Mouse (Mus musculus): ENCODE data around the gene Cacna1s. TPM values are rescaled to one million over a fixed set of nuclear protein-coding genes. Genes with fewer than 3 reads are reported as not detected.

Cacna1s gene
- polyA plus RNA-seq, 1 experiment from 2014 or later, result 0.19 TPM

DNA sequence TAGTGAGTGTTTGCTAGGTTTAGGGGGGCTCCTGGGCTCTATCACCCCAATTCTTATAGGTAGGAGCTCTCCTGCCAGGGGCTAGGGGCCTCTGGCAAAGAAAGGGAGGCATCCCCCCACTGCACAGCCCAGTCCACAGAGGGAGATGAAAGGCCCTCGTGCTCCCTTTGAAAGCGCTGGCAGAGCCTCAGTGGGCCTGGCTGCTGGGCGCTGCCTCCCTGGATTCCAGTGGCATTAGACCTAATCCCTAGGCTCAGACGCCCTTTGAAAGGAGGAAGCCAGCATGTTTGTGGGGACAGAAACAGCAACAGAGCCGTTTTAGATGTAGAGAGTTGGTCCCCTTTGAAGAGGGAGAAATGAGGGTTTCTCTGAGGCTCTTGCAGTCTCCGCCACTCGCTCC lies 22.3 kb upstream of the Cacna1s start:
- H3K27ac ChIP-seq (replicated peaks), result 0 out of 2 replicates have a peak overlapping the region, but pooled peaks have one; percentile 12
- peaks cover 98% of the 10 kb centered on the region for H3K36me3 ChIP-seq
- WGBS, result 61% methylated on average over 7 of the region's 7 CpGs

DNA sequence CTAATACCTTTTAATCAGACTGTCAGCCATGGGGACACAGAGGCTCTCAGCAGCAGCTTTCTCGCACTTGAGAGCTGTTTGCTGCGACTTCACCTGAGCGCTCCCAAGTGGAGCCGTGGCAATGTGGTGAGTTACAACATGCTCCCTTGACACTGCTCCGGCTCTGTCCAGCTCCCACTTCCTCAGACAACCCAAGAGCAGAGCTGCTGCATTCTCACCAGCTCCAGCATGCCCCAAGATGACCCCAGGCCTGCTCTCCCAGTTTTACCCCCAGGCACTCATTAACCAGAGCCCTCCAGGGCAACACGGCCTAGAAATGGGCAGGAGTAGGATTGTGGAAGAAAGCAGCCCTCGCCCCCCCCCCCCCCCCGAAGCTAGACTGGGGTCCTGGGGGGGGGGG lies 20.9 kb upstream of the Cacna1s start:
- WGBS, result 73% methylated on average over 6 of the region's 8 CpGs
- ATAC-seq (ENCODE audit: extremely low read depth, insufficient number of reproducible peaks, low FRiP score, low TSS enrichment), result no peak
- no peak overlapping the region for H3K4me3 ChIP-seq
- H3K27me3 ChIP-seq (replicated peaks), result no peaks in the 10 kb centered on the region
- H3K27ac ChIP-seq (replicated peaks), result no peak overlapping the region
- H3K4me1 ChIP-seq, result peaks cover 21% of the 10 kb centered on the region
- peaks cover 92% of the 10 kb centered on the region for H3K36me3 ChIP-seq
- H3K4me2 ChIP-seq, result no peak overlapping the region
- H3K9me3 ChIP-seq, result no peaks in the 10 kb centered on the region
- H3K9ac ChIP-seq, result no peak overlapping the region

More for the DNA sequence above, 22.3 kb upstream of the Cacna1s start:
- no peak for ATAC-seq (ENCODE audit: extremely low read depth, insufficient number of reproducible peaks, low FRiP score, low TSS enrichment)
- Histone ChIP-seq H3K4me2 (no peak overlapping the region), H3K9me3 (no peaks in the 10 kb centered on the region), H3K4me1 (peaks cover 21% of the 10 kb centered on the region), H3K4me3 (no peak overlapping the region), H3K27me3 (replicated peaks) (no peaks in the 10 kb centered on the region), H3K9ac (no peak overlapping the region)

DNA sequence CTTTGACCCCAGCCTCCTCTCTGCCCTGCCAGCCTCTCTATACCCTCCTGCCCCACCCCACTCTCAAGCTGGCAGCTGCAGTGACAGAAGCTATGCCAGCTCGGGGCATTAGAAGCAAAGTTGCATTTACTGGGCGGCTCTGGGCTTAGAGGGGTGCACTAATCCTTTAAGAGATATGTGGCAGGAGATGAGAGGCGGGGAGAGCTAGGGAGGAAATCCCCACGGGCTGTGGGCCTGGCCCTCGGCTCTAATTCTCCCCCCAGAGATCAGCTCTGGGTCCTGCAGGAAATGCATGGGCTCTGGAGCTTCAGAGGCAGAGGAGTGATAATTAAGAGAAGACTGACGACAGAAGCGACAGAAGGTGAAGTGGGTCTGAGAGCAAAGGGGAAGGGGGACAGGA lies 19.6 kb upstream of the Cacna1s start:
- H3K27me3 ChIP-seq (replicated peaks), result no peaks in the 10 kb centered on the region
- ATAC-seq (ENCODE audit: extremely low read depth, insufficient number of reproducible peaks, low FRiP score, low TSS enrichment), result no peak
- 37% methylated on average over 7 of the region's 7 CpGs for WGBS
- H3K9ac ChIP-seq, result no peak overlapping the region
- no peak overlapping the region for H3K27ac ChIP-seq (replicated peaks)
- no peak overlapping the region for H3K4me3 ChIP-seq
- H3K9me3 ChIP-seq, result no peaks in the 10 kb centered on the region
- H3K4me1 ChIP-seq, result peaks cover 21% of the 10 kb centered on the region
- H3K4me2 ChIP-seq, result no peak overlapping the region
- peaks cover 79% of the 10 kb centered on the region for H3K36me3 ChIP-seq

DNA sequence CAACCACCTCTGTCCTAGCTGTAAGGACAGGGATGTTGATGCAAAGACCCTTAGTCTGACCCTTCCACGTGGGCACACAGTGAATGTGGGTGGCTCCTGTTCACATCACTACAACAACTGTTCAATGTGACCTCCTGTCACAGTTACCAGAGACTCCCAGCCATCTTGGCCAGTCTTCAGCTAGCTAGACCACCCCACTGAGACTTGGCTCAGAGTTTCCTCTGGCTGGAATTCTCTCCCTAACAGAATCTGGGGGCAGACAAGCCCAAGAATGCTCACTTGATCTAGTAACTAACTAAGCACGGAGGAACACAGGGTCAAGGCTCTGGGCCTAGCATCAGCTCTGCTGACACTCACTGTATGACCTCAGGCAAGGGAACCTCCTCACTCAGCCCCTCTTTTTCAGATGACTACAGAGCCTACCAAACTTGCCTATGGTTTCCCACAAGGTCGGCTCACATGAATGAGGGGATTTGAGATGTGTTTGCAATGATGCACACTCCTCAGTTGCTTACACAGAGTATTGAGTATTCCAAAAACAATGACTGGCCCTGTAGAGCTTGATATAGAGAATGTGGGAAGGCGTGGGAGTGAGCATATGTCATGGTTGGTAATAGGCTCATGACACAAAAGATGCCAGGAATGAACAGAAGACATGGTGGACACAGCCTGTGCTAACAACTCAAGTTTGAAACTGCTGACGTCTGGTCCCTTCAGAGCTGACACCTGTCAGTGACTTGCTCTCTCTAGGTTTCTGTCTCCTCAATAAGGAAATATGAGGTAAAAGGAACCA lies 13.6 kb upstream of the Cacna1s start:
- no peak overlapping the region for H3K4me2 ChIP-seq
- 66% methylated on average over 5 of the region's 5 CpGs for WGBS
- no peak overlapping the region for H3K4me3 ChIP-seq
- no peaks in the 10 kb centered on the region for H3K9me3 ChIP-seq
- peaks cover 21% of the 10 kb centered on the region for H3K36me3 ChIP-seq
- H3K9ac ChIP-seq, result no peak overlapping the region
- peaks cover 16% of the 10 kb centered on the region for H3K4me1 ChIP-seq
- peaks cover 40% of the 10 kb centered on the region for H3K27me3 ChIP-seq (replicated peaks)
- H3K27ac ChIP-seq (replicated peaks), result no peak overlapping the region
- no peak for ATAC-seq (ENCODE audit: extremely low read depth, insufficient number of reproducible peaks, low FRiP score, low TSS enrichment)

DNA sequence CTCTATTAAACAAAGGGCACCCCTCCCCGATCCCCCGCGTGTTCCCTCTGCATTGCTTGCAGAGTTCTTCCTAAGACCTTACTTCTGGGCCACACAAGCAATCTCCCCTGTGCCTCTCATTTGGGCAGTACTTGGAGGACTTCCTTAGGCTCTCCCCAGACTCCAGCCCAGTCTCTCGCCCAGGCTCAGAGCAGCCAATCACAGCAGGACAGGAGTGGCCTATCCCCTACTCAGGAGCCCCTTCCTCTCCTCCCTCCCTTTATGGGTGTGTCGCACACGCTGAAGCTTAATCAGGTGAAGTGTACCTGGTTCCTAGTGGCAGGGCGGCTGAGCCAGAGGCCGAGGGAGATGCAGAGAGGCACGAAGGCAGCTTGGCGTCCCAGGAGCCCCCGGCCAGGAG lies 12.1 kb upstream of the Cacna1s start:
- 15% methylated on average over 11 of the region's 11 CpGs for WGBS
- peaks cover 16% of the 10 kb centered on the region for H3K4me1 ChIP-seq
- no peak overlapping the region for H3K4me3 ChIP-seq
- H3K9me3 ChIP-seq, result no peaks in the 10 kb centered on the region
- H3K36me3 ChIP-seq, result peaks cover 6% of the 10 kb centered on the region
- 0 out of 2 replicates have a peak overlapping the region, but pooled peaks have one; percentile 18 for H3K4me2 ChIP-seq
- ATAC-seq (ENCODE audit: extremely low read depth, insufficient number of reproducible peaks, low FRiP score, low TSS enrichment), result no peak
- H3K27ac ChIP-seq (replicated peaks), result no peak overlapping the region
- H3K9ac ChIP-seq, result peak overlapping the region; percentile 45; the same call in 1 of the 2 replicates
- H3K27me3 ChIP-seq (replicated peaks), result peaks cover 49% of the 10 kb centered on the region

DNA sequence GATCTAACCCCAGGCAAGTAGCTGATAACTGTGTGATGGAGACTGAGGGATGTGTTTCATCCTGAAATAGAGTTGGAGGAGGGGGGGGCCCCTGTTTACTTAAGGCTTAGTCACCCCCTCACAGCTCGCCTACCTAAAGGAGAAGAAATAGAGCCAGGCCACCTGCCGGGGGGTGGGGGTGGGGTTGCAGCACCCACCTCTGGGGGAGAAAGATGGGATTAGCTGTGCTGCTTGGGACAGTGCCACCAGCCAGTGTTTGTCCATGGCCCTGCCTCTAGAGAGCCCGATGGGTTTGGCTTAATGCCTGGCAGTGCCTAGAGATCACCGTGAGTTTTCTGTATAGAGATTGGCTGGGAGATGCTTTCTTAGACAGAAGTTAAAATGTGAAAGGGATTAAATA lies 11.7 kb upstream of the Cacna1s start:
- Histone ChIP-seq H3K4me3 (no peak overlapping the region), H3K9me3 (no peaks in the 10 kb centered on the region), H3K27ac (replicated peaks) (no peak overlapping the region), H3K4me2 (0 out of 2 replicates have a peak overlapping the region, but pooled peaks have one; percentile 18), H3K27me3 (replicated peaks) (peaks cover 49% of the 10 kb centered on the region), H3K9ac (peak overlapping the region; percentile 45; the same call in 1 of the 2 replicates), H3K4me1 (peaks cover 16% of the 10 kb centered on the region), H3K36me3 (peaks cover 1% of the 10 kb centered on the region; the same call in 1 of the 2 replicates)
- ATAC-seq (ENCODE audit: extremely low read depth, insufficient number of reproducible peaks, low FRiP score, low TSS enrichment), result no peak; the same call in 1 of the 2 replicates
- 20% methylated on average over 4 of the region's 4 CpGs for WGBS

DNA sequence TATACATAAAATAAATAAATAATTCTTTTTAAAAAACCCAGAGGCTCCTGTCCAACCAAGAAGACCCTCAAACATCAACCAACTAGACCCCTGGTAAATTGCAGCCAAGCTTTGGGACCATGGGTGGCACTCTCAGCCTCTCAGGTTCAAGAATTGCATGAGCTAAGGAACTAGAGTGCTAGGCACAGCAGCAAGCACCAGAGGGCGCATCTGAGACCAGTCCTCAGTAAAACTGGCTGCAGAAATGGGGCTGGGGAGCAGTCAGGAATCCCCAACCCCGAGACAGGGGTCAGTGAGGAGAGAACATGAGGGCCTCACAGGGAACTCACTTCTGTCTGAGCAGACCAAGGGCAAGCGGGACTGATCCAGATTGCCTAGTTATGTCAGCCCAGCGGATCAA lies 6.8 kb upstream of the Cacna1s start:
- Histone ChIP-seq H3K4me3 (no peak overlapping the region), H3K36me3 (no peaks in the 10 kb centered on the region), H3K27me3 (replicated peaks) (peaks cover 72% of the 10 kb centered on the region), H3K4me1 (peaks cover 17% of the 10 kb centered on the region), H3K27ac (replicated peaks) (no peak overlapping the region), H3K4me2 (no peak overlapping the region), H3K9ac (no peak overlapping the region), H3K9me3 (no peaks in the 10 kb centered on the region)
- ATAC-seq (ENCODE audit: extremely low read depth, insufficient number of reproducible peaks, low FRiP score, low TSS enrichment), result no peak
- WGBS, result 10% methylated on average over 4 of the region's 4 CpGs

DNA sequence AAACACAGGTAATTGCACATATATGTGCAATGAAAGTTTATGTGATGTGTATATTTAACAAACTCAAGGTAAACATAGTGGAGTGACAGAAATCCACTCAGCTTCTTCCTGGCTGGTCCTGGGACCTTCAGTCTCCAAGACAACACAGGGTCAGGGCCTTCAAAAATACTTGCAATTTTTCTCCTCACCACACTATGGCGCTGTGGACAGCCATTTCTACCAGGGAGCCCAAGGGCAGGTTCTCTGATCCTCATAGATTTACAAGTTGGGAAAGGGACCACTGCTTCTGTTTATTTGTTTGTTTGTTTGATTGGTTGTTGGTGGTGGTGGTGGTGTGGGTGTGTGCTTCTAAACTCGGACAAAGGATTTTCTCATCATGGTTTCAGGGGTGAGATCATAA lies 5.1 kb upstream of the Cacna1s start:
- peaks cover 18% of the 10 kb centered on the region for H3K4me1 ChIP-seq
- no peaks in the 10 kb centered on the region for H3K9me3 ChIP-seq
- H3K4me3 ChIP-seq, result no peak overlapping the region
- peaks cover 71% of the 10 kb centered on the region for H3K27me3 ChIP-seq (replicated peaks)
- 9% methylated on average over 2 of the region's 2 CpGs for WGBS
- no peak overlapping the region for H3K9ac ChIP-seq
- no peak overlapping the region for H3K4me2 ChIP-seq
- no peaks in the 10 kb centered on the region for H3K36me3 ChIP-seq
- no peak overlapping the region for H3K27ac ChIP-seq (replicated peaks)
- ATAC-seq (ENCODE audit: extremely low read depth, insufficient number of reproducible peaks, low FRiP score, low TSS enrichment), result no peak

DNA sequence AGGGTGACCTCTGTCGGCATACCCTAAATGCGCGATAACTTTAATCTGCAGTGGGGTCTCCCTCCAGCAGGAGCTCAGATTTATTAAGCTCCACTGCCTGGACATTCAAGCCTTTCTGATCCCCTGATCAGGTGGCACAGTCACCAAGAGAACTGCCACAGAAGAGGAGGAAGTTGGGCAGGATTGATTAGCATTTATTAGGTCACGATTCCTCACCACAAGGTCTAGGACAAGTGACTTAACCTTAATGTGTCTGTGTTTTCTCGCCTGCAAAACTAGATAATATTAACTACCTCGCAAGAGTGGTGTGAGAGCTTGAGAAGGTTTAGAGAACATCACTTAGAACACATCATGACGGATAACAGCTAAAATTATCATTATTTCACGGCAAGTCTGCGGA lies 4.7 kb upstream of the Cacna1s start:
- WGBS, result 63% methylated on average over 9 of the region's 9 CpGs
- H3K27me3 ChIP-seq (replicated peaks), result peaks cover 71% of the 10 kb centered on the region
- no peak overlapping the region for H3K27ac ChIP-seq (replicated peaks)
- ATAC-seq (ENCODE audit: extremely low read depth, insufficient number of reproducible peaks, low FRiP score, low TSS enrichment), result no peak
- H3K4me1 ChIP-seq, result peaks cover 23% of the 10 kb centered on the region
- no peak overlapping the region for H3K4me2 ChIP-seq
- no peaks in the 10 kb centered on the region for H3K36me3 ChIP-seq
- no peak overlapping the region for H3K4me3 ChIP-seq
- no peaks in the 10 kb centered on the region for H3K9me3 ChIP-seq
- H3K9ac ChIP-seq, result no peak overlapping the region

DNA sequence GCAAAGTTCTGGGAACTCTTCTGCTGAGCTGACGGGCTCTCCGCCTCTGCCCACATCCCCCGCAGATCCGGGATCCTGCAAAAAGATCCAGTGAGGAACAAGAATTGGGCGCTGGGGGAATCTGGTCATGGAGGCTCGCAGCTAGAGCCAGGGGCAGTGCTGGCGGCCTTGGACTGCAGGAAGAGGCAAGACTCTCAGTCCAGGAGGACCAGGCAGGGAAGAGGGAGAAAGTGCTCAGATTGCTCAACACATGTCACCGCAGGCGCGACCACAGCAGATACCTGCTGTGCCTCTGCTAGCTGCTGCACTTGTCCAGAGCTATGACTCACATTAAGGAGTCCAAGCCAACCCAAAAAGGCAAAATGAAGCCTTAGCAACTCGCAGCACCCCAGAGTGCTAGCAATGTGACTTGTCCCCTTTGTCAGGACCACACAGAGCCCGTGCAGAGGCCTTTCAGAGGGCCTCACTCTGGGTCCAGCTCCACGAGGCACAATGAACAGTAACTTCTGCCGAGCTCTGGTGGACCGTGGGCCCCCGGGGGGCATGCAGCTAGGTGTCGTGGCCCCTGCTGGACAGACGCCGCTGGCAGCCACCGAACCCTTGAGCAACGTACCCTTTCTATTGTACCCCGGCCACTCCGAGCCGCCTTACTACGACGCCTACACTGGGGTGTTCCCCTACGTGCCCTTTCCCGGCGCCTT lies 2.1 kb upstream of the Cacna1s start, which contains the start of gene Ascl5:
Gene Ascl5 (plus strand): TSS at position 493 of the 701 bp plus-strand sequence.
- Histone ChIP-seq H3K27me3 (replicated peaks) (peaks cover 76% of the 10 kb centered on the region), H3K4me2 (peak within 1 kb of the TSS; percentile 61), H3K9ac (peak within 1 kb of the TSS; percentile 1; the same call in 1 of the 2 replicates), H3K27ac (replicated peaks) (no peak within 1 kb of the TSS), H3K4me3 (peak within 1 kb of the TSS; percentile 41), H3K36me3 (no peaks in the 10 kb centered on the region), H3K9me3 (no peaks in the 10 kb centered on the region), H3K4me1 (peaks cover 34% of the 10 kb centered on the region)
- no peak for ATAC-seq (ENCODE audit: extremely low read depth, insufficient number of reproducible peaks, low FRiP score, low TSS enrichment)
- 17% methylated on average over 29 of the region's 29 CpGs for WGBS

DNA sequence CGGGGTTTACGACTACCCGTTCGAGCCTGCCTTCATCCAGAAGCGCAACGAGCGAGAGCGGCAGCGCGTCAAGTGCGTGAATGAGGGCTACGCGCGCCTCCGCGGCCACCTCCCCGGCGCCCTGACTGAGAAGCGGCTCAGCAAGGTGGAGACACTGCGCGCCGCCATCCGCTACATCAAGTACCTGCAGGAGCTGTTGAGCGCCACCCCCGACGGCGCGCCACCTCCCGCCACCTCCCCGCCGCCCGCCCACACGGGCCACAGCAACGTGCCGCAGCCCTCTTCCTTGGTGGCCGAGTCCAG lies 1.6 kb upstream of the Cacna1s start:
- peaks cover 80% of the 10 kb centered on the region for H3K27me3 ChIP-seq (replicated peaks)
- ATAC-seq (ENCODE audit: extremely low read depth, insufficient number of reproducible peaks, low FRiP score, low TSS enrichment), result no peak
- peaks cover 34% of the 10 kb centered on the region for H3K4me1 ChIP-seq
- no peaks in the 10 kb centered on the region for H3K36me3 ChIP-seq
- no peaks in the 10 kb centered on the region for H3K9me3 ChIP-seq
- H3K4me2 ChIP-seq, result peak overlapping the region; percentile 61
- H3K4me3 ChIP-seq, result peak overlapping the region; percentile 41
- 1% methylated on average over 36 of the region's 36 CpGs for WGBS
- no peak overlapping the region for H3K27ac ChIP-seq (replicated peaks)
- peak overlapping the region; percentile 1; the same call in 1 of the 2 replicates for H3K9ac ChIP-seq
